Mouse (Mus musculus): ENCODE data around the gene Zg16. TPM values are rescaled to one million over a fixed set of nuclear protein-coding genes. Genes with fewer than 3 reads are reported as not detected.

The Zg16 gene
- polyA plus RNA-seq, 1 experiment: not detected

GRCm38 (mm10) chr7:127018416-127019305 lies 68.5 kb downstream of the Zg16 start:
- peaks cover 7% of the 10 kb centered on the region for H3K4me1 ChIP-seq (ENCODE audit: control insufficient read depth, insufficient read depth, low read length)
- TF ChIP-seq CTCF (IDR thresholded peaks at IDR 0.05; ENCODE audit: control insufficient read depth, insufficient read depth, low read length) (no peak), POLR2A (IDR thresholded peaks at IDR 0.05; ENCODE audit: borderline replicate concordance, control insufficient read depth, low read depth, low read length) (no peak)
- no peak overlapping the region for H3K27ac ChIP-seq (ENCODE audit: control insufficient read depth, insufficient read depth, low read depth, low read length, poor library complexity)
- 87% methylated on average over 15 of the region's 15 CpGs for WGBS
- no peak overlapping the region for H3K4me3 ChIP-seq (replicated peaks; ENCODE audit: control insufficient read depth, low read depth, low read length)

- peaks cover 5% of the 10 kb centered on the region; the same call in 1 of the 2 replicates for H3K4me1 ChIP-seq (ENCODE audit: control insufficient read depth, insufficient read depth, low read length)
- TF ChIP-seq CTCF (IDR thresholded peaks at IDR 0.05; ENCODE audit: control insufficient read depth, insufficient read depth, low read length) (no peak), POLR2A (IDR thresholded peaks at IDR 0.05; ENCODE audit: borderline replicate concordance, control insufficient read depth, low read depth, low read length) (no peak)
- H3K4me3 ChIP-seq (replicated peaks; ENCODE audit: control insufficient read depth, low read depth, low read length): no peak overlapping the region
- 73% methylated on average over 6 of the region's 6 CpGs for WGBS
- H3K27ac ChIP-seq (ENCODE audit: control insufficient read depth, insufficient read depth, low read depth, low read length, poor library complexity): no peak overlapping the region; the same call in 1 of the 2 replicates
These were observed 69.2 kb downstream of the Zg16 start for GRCm38 (mm10) chr7:127017950-127018345.

- H3K4me3 ChIP-seq (replicated peaks; ENCODE audit: control insufficient read depth, low read depth, low read length): peak within 1 kb of the TSS; percentile 87
- peak; percentile 76 for TF ChIP-seq CTCF (IDR thresholded peaks at IDR 0.05; ENCODE audit: control insufficient read depth, insufficient read depth, low read length)
- TF ChIP-seq POLR2A (IDR thresholded peaks at IDR 0.05; ENCODE audit: borderline replicate concordance, control insufficient read depth, low read depth, low read length): peak; percentile 59; the same call in 1 of the 2 replicates
- 3% methylated on average over 39 of the region's 39 CpGs for WGBS
- peak within 1 kb of the TSS; percentile 96 for H3K27ac ChIP-seq (ENCODE audit: control insufficient read depth, insufficient read depth, low read depth, low read length, poor library complexity)
- peaks cover 5% of the 10 kb centered on the region; the same call in 1 of the 2 replicates for H3K4me1 ChIP-seq (ENCODE audit: control insufficient read depth, insufficient read depth, low read length)
These were observed 69.9 kb downstream of the Zg16 start, which contains the start of gene Pagr1a for GRCm38 (mm10) chr7:127016971-127017949. Pagr1a (minus strand) TSS chr7:127017352.

- WGBS: under 1% methylated on average over 22 of the region's 22 CpGs
- Histone ChIP-seq H3K27ac (ENCODE audit: control insufficient read depth, insufficient read depth, low read depth, low read length, poor library complexity) (peak overlapping the region; percentile 96), H3K4me1 (ENCODE audit: control insufficient read depth, insufficient read depth, low read length) (peaks cover 5% of the 10 kb centered on the region; the same call in 1 of the 2 replicates), H3K4me3 (replicated peaks; ENCODE audit: control insufficient read depth, low read depth, low read length) (peak overlapping the region; percentile 87)
- TF ChIP-seq CTCF (IDR thresholded peaks at IDR 0.05; ENCODE audit: control insufficient read depth, insufficient read depth, low read length) (no peak), POLR2A (IDR thresholded peaks at IDR 0.05; ENCODE audit: borderline replicate concordance, control insufficient read depth, low read depth, low read length) (peak; percentile 82; the same call in 1 of the 2 replicates)
These were observed 70.6 kb downstream of the Zg16 start for GRCm38 (mm10) chr7:127016486-127016938.

GRCm38 (mm10) chr7:127016481-127016485 lies 70.8 kb downstream of the Zg16 start, which contains the start of gene Pagr1b:
Pagr1b (minus strand) TSS chr7:127016484.
- TF ChIP-seq POLR2A (IDR thresholded peaks at IDR 0.05; ENCODE audit: borderline replicate concordance, control insufficient read depth, low read depth, low read length): no peak
- peaks cover 5% of the 10 kb centered on the region; the same call in 1 of the 2 replicates for H3K4me1 ChIP-seq (ENCODE audit: control insufficient read depth, insufficient read depth, low read length)

GRCm38 (mm10) chr7:127016081-127016480 lies 71.0 kb downstream of the Zg16 start:
- peaks cover 5% of the 10 kb centered on the region; the same call in 1 of the 2 replicates for H3K4me1 ChIP-seq (ENCODE audit: control insufficient read depth, insufficient read depth, low read length)
- H3K4me3 ChIP-seq (replicated peaks; ENCODE audit: control insufficient read depth, low read depth, low read length): peak overlapping the region; percentile 87
- TF ChIP-seq CTCF (IDR thresholded peaks at IDR 0.05; ENCODE audit: control insufficient read depth, insufficient read depth, low read length) (no peak), POLR2A (IDR thresholded peaks at IDR 0.05; ENCODE audit: borderline replicate concordance, control insufficient read depth, low read depth, low read length) (no peak)
- H3K27ac ChIP-seq (ENCODE audit: control insufficient read depth, insufficient read depth, low read depth, low read length, poor library complexity): peak overlapping the region; percentile 96
- WGBS: 5% methylated on average over 10 of the region's 10 CpGs

More at GRCm38 (mm10) chr7:127016481-127016485, 70.8 kb downstream of the Zg16 start, which contains the start of gene Pagr1b:
- Histone ChIP-seq H3K27ac (ENCODE audit: control insufficient read depth, insufficient read depth, low read depth, low read length, poor library complexity) (peak within 1 kb of the TSS; percentile 96), H3K4me3 (replicated peaks; ENCODE audit: control insufficient read depth, low read depth, low read length) (peak within 1 kb of the TSS; percentile 87)

GRCm38 (mm10) chr7:127014993-127015392 lies 72.1 kb downstream of the Zg16 start:
- Histone ChIP-seq H3K4me3 (replicated peaks; ENCODE audit: control insufficient read depth, low read depth, low read length) (no peak overlapping the region), H3K27ac (ENCODE audit: control insufficient read depth, insufficient read depth, low read depth, low read length, poor library complexity) (no peak overlapping the region), H3K4me1 (ENCODE audit: control insufficient read depth, insufficient read depth, low read length) (peaks cover 3% of the 10 kb centered on the region; the same call in 1 of the 2 replicates)
- 93% methylated on average over 12 of the region's 12 CpGs for WGBS
- TF ChIP-seq POLR2A (IDR thresholded peaks at IDR 0.05; ENCODE audit: borderline replicate concordance, control insufficient read depth, low read depth, low read length) (no peak), CTCF (IDR thresholded peaks at IDR 0.05; ENCODE audit: control insufficient read depth, insufficient read depth, low read length) (no peak)

- Histone ChIP-seq H3K4me1 (ENCODE audit: control insufficient read depth, insufficient read depth, low read length) (peaks cover 3% of the 10 kb centered on the region; the same call in 1 of the 2 replicates), H3K27ac (ENCODE audit: control insufficient read depth, insufficient read depth, low read depth, low read length, poor library complexity) (peak within 1 kb of the TSS; percentile 84), H3K4me3 (replicated peaks; ENCODE audit: control insufficient read depth, low read depth, low read length) (peak within 1 kb of the TSS; percentile 70)
- TF ChIP-seq CTCF (IDR thresholded peaks at IDR 0.05; ENCODE audit: control insufficient read depth, insufficient read depth, low read length) (no peak), POLR2A (IDR thresholded peaks at IDR 0.05; ENCODE audit: borderline replicate concordance, control insufficient read depth, low read depth, low read length) (no peak)
- under 1% methylated on average over 11 of the region's 11 CpGs for WGBS
These were observed 72.8 kb downstream of the Zg16 start, which contains the start of gene Mvp for GRCm38 (mm10) chr7:127014320-127014719. Mvp (minus strand) TSS chr7:127014621.

Data from bone marrow, adult 2 months (tissue).